Mouse (Mus musculus): ENCODE data around the gene Gm38392.

Gene Gm38392

DNA sequence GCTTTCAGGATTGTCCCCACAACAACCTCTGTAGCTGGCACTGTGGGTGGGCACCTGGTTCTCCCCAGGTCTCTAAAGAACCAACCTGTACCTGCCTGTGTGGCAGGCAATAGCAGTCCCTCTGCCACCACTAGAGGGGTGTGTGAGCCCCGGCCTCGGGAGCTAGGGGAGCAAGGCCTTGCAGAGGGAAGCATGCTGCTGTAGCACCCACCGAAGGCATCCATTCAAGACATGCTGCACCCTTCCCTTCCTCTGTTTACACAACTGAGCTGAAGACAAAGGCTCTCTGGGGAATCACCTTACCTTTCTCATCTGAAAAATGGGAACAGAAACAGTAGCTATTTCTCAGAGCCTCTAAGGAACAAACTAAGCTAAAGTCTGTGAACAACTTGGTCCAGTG lies 51.8 kb downstream of the Gm38392 start:
- no peak for DNase-seq

DNA sequence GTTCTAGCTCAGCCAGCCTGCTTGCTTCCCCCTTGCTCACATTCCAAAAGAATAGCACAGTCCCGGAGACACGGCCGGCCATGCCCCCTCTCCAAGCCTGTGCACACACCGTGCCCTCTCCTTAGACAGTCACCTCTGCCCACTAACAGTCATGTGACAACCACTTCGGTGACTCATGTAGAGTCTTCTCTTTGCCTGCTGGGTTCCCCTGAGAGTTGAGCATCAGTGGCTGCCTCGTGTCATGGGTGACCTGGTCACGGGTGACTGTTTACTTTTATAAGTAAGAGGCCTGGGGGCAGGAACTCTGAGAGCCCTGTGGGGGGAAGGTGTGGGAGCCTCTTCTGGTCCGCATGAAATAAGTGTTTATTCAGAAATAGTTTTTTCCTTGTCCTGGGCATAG lies 53.0 kb downstream of the Gm38392 start:
- no peak for DNase-seq

DNA sequence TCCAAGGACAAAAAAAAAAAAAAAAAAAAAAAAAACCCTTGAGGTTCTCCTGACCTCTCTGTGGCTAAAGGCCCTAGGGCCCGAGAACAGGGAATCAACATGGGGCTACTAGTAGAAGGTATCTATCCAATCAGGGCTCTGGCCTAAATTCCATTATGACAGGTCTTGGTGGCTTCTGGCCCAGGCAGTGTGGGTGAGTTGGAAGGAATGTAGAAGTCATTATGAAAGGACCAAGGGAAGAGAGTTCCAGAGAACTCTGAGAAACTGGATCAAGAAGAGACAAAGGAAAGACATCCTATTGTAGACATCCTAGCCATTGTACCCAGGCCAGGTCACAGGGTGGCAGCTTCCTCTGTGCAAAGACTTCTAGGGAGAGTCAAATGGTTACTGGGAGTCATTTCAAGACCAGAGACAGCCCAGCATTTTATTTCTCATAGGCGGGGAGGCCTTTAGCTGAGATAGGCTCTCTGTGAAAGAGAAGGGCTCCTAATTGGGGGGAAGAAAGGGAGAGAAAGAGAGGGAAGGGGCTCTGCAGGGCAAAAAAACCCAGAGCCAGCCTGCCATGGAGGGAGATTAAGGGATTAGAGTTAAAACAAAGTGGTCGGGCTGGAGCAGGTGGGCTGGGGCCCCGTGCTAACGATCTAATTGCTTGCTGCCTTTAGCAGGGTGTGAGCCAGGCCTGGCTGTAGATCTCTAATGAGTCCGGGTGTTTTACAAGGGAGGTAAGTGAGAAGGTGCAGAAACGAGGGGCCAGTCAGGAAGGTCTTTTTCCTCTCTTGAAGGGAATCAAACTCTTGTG lies 54.0 kb downstream of the Gm38392 start:
- DNase-seq = no peak

GRCm38 (mm10) chr3:88232301-88232702 lies 54.7 kb downstream of the Gm38392 start:
- no peak for DNase-seq

- no peak for DNase-seq
Observed at GRCm38 (mm10) chr3:88231061-88231641, 55.9 kb downstream of the Gm38392 start.

DNA sequence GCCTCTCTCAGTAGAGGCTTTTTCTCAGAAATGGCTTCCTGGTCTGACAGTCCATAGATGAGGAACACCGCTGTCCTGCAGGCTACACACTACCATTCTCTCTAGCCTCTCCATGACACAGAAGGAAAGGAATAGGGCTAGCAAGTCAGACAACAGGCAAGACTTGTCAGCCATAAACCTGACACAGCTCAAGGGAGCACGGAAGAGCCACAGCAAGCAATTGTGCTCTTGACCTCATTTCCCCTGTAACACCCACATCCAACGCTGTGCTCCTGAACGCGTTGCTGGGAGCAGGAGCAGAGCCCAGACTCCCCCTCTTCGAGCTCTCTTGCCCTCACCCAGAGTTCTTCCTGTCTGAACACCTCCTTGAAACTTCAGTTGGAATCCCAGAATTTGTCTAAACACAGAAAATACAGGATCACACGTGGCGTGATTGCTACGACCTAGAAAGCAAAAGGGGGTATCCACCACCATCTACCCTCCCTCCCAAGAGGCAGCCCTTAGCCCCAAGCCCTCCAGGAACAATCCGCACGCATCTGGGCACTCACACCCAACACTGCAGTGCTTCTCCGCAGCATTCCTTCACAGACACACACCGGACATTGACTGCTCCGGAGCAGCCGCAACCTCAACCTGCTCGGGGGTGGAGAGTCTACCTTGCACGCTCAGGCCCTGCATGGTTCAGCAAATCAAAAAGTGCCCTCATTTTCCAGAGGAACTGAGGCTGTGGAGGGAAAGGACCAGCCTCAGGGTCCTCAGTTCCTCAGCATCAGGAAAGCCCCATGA lies 56.6 kb downstream of the Gm38392 start:
- peak; percentile 30 for DNase-seq

DNA sequence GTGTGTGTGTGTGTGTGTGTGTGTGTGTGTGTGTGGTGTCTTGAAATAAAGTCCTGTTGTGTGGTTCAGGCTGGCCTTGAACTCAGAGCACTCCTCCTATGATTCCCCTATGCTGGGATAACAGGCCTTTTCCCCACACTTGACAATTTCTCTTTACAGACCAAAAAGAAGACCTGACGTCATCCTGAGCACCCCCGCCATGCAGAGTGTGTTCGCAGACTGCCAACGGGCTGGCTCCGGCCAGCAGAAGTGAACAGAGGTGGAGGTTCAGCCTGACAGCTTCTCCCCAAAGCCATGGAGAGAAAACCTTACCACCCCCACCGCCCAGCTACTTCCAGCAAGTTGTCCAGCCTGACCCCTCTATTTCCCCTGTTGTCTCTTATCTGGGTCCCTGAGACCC lies 57.5 kb downstream of the Gm38392 start:
- DNase-seq = no peak

GRCm38 (mm10) chr3:88228906-88229305 lies 58.1 kb downstream of the Gm38392 start:
- peak; percentile 47 for DNase-seq

- no peak for DNase-seq
Observed at GRCm38 (mm10) chr3:88227976-88228375, 59.0 kb downstream of the Gm38392 start.

GRCm38 (mm10) chr3:88227260-88227659 lies 59.8 kb downstream of the Gm38392 start:
- no peak for DNase-seq

DNA sequence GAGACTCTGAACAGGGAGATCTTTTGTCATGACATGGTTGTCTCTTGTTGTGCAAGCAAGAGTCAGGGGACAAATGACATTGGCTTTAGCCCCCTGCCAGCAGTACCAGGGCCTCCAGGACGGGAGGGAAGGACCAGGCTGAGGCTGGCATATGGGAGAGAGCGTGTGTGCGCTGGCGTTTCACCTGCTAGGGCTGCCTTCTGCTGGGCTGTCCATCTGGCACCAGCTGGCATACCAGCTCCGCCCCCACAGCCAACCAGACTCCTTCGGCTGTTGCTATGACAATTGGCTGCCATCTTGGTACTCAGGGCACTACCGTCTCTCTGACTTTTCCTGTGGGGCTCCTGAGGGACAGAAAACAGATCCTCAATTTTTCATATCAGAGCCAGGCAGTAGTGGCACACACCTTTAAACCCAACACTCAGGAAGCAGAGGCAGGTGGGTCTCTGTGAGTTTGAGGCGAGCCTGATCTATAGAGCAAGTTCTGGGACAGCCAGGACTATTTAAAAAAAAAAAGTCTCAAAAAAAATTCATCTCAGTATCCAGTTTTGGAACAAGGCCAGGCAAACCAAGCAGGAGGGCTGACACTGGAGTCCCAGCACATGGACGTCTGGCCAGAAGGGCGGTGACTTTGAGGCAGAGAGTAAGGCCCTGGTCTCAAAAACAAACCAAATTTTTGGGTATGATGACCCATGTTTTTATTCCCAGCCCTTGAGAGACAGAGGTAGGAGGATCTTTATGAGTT lies 60.7 kb downstream of the Gm38392 start:
- no peak for DNase-seq

DNA sequence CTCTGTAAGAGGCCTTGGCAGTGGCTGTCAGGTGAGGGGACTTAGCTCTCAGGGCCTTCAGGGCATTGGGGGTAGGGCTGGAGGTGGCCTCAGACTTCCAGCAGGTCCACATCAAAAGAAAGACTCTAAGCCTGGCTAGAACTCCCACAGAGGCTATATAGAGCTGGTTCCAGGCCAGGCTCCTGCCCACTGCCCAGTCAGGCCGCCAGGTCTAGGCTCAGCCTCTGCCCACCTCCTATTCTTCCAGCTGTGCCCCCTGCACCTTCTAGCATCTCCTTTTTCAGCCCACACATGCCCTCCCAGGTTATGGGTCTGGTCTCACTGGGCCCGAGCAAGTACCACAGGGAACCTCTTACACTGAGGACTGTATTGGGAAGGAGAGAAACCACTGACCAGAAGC lies 62.1 kb downstream of the Gm38392 start:
- no peak for DNase-seq

- no peak for DNase-seq
Observed at GRCm38 (mm10) chr3:88222446-88222845, 64.6 kb downstream of the Gm38392 start.

DNA sequence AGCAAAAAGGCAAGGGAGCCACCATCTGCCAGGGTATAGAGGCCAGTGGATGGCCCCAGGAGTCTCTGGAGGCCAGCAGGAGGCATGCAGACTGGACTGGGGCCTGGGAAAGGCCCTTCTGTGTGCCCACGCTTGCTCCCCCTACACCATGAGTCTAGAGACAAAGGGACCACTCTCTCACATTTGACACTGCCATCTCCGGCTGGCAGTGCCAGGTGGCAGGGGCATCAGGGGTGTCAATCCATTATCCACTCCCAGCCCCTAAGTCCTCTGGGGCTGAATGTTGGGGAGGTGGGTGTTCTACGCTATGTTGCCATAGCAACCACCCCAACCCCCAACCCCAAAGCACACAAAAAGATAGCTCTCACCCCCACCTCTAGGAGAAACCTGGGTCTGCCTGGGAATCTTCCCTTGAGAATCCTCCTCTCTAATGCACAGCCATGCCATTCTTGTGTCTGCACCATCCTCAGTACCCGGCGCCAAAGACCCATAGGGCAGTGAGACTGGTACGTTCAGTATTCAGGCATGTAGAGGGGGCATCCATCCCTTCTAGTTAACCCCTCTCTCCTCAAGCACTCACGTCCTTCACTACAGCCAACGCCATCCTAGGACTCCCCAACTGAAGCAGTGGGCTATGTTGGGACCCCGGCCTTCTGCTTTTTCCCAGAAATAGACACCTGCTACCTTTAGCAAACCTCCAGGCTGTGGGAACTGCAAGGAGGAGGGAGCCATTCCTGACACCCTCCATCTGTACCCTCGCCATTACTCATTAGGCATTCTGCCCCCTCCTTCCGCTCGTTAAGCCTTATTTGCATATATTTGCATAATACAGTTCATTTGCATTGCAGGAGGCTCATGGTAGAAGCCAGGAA lies 65.3 kb downstream of the Gm38392 start:
- DNase-seq = no peak

GRCm38 (mm10) chr3:88220842-88221241 lies 66.2 kb downstream of the Gm38392 start:
- DNase-seq = peak; percentile 88

- DNase-seq = no peak
Observed at GRCm38 (mm10) chr3:88219940-88220339, 67.1 kb downstream of the Gm38392 start.

DNA sequence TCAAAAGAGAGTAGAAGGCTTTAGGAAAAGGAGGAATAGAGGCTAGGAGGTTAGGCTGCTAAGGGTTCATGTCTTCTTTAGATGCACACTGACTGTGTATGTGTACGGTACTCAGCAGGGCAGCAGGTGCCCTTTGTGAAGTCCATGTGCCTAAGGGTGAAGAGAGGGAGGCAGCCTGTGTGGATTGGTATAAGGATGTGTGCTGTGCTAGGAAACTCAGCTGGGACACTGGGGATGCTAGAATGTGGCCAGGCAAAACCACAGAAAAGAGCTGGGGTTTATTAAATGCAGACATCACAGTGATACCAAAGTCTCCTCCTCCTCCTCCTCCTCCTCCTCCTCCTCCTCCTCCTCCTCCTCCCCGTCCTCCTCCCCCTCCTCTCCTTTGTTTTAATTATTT lies 69.3 kb downstream of the Gm38392 start:
- no peak for DNase-seq

DNA sequence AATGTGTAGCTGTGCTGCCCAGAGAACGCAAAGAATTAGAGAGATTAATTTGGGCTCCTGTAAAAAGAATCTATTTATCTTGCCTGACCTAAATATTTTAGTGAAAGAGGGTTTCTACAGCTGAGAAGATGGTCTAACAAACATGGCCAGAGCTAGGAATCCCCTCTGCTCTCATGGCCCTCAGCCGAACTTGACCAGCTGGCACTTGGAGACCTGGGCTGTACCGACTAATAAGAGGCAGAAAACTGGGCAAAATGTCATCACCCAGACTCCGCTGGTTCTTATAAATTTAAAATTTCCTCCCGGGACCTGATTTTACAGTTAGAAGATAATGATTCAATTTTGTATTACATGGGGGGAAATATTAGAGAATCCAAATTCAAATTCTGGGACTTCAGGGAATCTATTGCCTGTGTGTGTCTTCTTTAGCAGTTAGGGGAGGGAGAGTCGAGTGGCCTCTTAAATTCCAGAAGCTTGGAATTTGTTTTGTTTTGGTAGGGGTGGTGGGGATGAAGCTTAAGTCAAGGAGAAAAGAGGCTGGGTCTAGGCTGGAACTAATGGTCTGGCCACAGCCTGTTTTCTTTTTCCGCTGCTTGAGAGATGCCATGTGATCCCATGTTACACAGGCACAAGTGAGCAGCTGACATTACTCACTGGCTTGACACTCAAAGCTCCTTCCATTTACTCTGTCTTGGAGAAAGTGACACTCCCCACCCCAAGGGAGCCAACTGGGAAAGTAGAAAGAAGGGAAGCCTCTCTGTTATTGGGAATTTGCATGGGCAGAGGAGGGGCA lies 70.3 kb downstream of the Gm38392 start:
- no peak for DNase-seq

DNA sequence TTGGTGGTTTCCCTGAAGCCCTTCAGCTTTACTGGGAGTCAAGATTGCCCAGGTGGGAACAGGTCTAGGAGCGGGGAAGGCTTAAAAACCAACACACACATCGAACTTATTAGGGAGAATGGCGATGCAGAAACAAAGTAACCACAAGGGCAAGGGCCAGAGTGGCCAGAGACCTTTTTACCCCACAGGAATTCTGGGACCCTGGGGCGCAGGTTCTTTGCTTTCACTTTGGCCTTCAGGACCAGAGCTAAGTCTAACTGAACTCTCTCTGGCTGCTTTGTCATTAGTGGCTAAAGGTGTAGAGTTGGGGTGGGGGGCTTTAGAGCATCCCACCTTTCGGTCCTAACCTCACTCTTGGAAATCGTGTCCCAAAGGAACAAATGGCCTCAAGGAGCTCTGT lies 70.9 kb downstream of the Gm38392 start:
- no peak for DNase-seq

DNA sequence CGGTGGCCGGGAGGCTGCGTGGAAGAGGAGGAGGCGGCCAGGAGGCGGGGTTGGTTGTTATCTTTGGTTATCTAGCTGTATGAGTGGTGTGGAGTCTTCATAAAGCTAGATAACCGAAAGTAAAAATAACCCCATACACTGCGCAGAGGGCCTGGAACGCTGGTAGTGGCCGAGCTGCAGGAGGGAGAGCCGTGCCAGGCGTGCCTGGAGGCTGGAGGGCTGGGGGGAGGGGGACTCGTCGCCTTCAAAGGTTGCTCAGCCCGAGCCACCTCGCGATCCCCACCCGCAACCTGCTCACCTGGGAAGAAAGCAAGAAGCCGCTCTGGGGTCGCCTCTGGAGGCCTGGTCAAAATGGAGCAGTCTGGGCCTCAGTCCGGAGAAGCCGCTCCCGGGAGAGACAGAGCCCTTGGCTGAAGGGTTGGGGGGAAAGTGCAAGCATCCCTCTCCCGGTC lies 71.4 kb downstream of the Gm38392 start:
- no peak for DNase-seq

- DNase-seq = no peak
Observed at GRCm38 (mm10) chr3:88214971-88215552, 71.9 kb downstream of the Gm38392 start.

Measured in kidney, postnatal 14 days (tissue).